Mouse (Mus musculus): ENCODE results near the gene Spint4. TPM values are rescaled to one million over a fixed set of nuclear protein-coding genes. Genes with fewer than 3 reads are reported as not detected.

The Spint4 gene
- polyA plus RNA-seq, 1 experiment from 2014 or later, result not detected

Other genes with a start within 250 kb of the Spint4 start
- 36.4 and 40.3 TPM in 2 replicates for gene Sys1, start 241.5 kb upstream of the Spint4 start, polyA plus RNA-seq (2016; fragmentation: Nextera tagmentation; extraction: Ambion mirVana)
- 11.8 and 16.9 TPM in 2 replicates for gene Gm20458, start 237.5 kb upstream of the Spint4 start, polyA plus RNA-seq (2016; fragmentation: Nextera tagmentation; extraction: Ambion mirVana)
- 0.19 TPM in 1 of 2 replicates, not detected in the other for gene Trp53tg5, start 224.8 kb upstream of the Spint4 start, polyA plus RNA-seq (2016; fragmentation: Nextera tagmentation; extraction: Ambion mirVana)
- gene Dbndd2, start 212.4 kb upstream of the Spint4 start, polyA plus RNA-seq (2016; fragmentation: Nextera tagmentation; extraction: Ambion mirVana), result 7.3 and 11.3 TPM in 2 replicates
- gene Pigt, start 201.0 kb upstream of the Spint4 start, polyA plus RNA-seq (2016; fragmentation: Nextera tagmentation; extraction: Ambion mirVana), result 53.4 and 54.3 TPM in 2 replicates
- gene Wfdc2, start 136.1 kb upstream of the Spint4 start, polyA plus RNA-seq (2016; fragmentation: Nextera tagmentation; extraction: Ambion mirVana), result 3.1 and 3.3 TPM in 2 replicates
- not detected in 2 replicates for gene Spint3, start 125.0 kb upstream of the Spint4 start, polyA plus RNA-seq (2016; fragmentation: Nextera tagmentation; extraction: Ambion mirVana)
- 0.29 and 0.32 TPM in 2 replicates for gene Wfdc6a, start 113.1 kb upstream of the Spint4 start, polyA plus RNA-seq (2016; fragmentation: Nextera tagmentation; extraction: Ambion mirVana)
- not detected in 2 replicates for gene Eppin, start 104.9 kb upstream of the Spint4 start, polyA plus RNA-seq (2016; fragmentation: Nextera tagmentation; extraction: Ambion mirVana)
- not detected in 2 replicates for gene Wfdc6b, start 85.0 kb upstream of the Spint4 start, polyA plus RNA-seq (2016; fragmentation: Nextera tagmentation; extraction: Ambion mirVana)
- gene Wfdc8, start 84.9 kb upstream of the Spint4 start, polyA plus RNA-seq (2016; fragmentation: Nextera tagmentation; extraction: Ambion mirVana), result not detected in 2 replicates
- not detected in 2 replicates for gene Wfdc16, start 59.7 kb upstream of the Spint4 start, polyA plus RNA-seq (2016; fragmentation: Nextera tagmentation; extraction: Ambion mirVana)
- not detected in 2 replicates for gene Wfdc10, start 42.5 kb upstream of the Spint4 start, polyA plus RNA-seq (2016; fragmentation: Nextera tagmentation; extraction: Ambion mirVana)
- not detected in 2 replicates for gene Wfdc9, start 41.9 kb upstream of the Spint4 start, polyA plus RNA-seq (2016; fragmentation: Nextera tagmentation; extraction: Ambion mirVana)
- not detected in 2 replicates for gene Wfdc11, start 24.4 kb upstream of the Spint4 start, polyA plus RNA-seq (2016; fragmentation: Nextera tagmentation; extraction: Ambion mirVana)
- gene Wfdc13, start 13.4 kb upstream of the Spint4 start, polyA plus RNA-seq (2016; fragmentation: Nextera tagmentation; extraction: Ambion mirVana), result not detected in 2 replicates
- not detected in 2 replicates for gene Spint5, start 16.8 kb downstream of the Spint4 start, polyA plus RNA-seq (2016; fragmentation: Nextera tagmentation; extraction: Ambion mirVana)
- 0.32 and 0.71 TPM in 2 replicates for gene Wfdc3, start 47.4 kb downstream of the Spint4 start, polyA plus RNA-seq (2016; fragmentation: Nextera tagmentation; extraction: Ambion mirVana)
- gene Dnttip1, start 47.5 kb downstream of the Spint4 start, polyA plus RNA-seq (2016; fragmentation: Nextera tagmentation; extraction: Ambion mirVana), result 62.9 and 71.0 TPM in 2 replicates
- 455 and 459 TPM in 2 replicates for gene Ube2c, start 71.4 kb downstream of the Spint4 start, polyA plus RNA-seq (2016; fragmentation: Nextera tagmentation; extraction: Ambion mirVana)
- gene Tnnc2, start 81.5 kb downstream of the Spint4 start, polyA plus RNA-seq (2016; fragmentation: Nextera tagmentation; extraction: Ambion mirVana), result 0.36 and 1.6 TPM in 2 replicates
- 30.8 and 31.7 TPM in 2 replicates for gene Snx21, start 87.3 kb downstream of the Spint4 start, polyA plus RNA-seq (2016; fragmentation: Nextera tagmentation; extraction: Ambion mirVana)
- 14.9 and 16.1 TPM in 2 replicates for gene Acot8, start 106.4 kb downstream of the Spint4 start, polyA plus RNA-seq (2016; fragmentation: Nextera tagmentation; extraction: Ambion mirVana)
- 5.4 and 6.7 TPM in 2 replicates for gene Zswim3, start 106.6 kb downstream of the Spint4 start, polyA plus RNA-seq (2016; fragmentation: Nextera tagmentation; extraction: Ambion mirVana)
- 9.8 and 10.1 TPM in 2 replicates for gene Zswim1, start 124.2 kb downstream of the Spint4 start, polyA plus RNA-seq (2016; fragmentation: Nextera tagmentation; extraction: Ambion mirVana)
- gene Spata25, start 130.0 kb downstream of the Spint4 start, polyA plus RNA-seq (2016; fragmentation: Nextera tagmentation; extraction: Ambion mirVana), result not detected in 2 replicates
- gene Ctsa, start 134.4 kb downstream of the Spint4 start, polyA plus RNA-seq (2016; fragmentation: Nextera tagmentation; extraction: Ambion mirVana), result 169 and 175 TPM in 2 replicates
- gene Neurl2, start 135.0 kb downstream of the Spint4 start, polyA plus RNA-seq (2016; fragmentation: Nextera tagmentation; extraction: Ambion mirVana), result 45.0 and 45.5 TPM in 2 replicates
- 9.7 and 9.9 TPM in 2 replicates for gene Pltp, start 159.2 kb downstream of the Spint4 start, polyA plus RNA-seq (2016; fragmentation: Nextera tagmentation; extraction: Ambion mirVana)
- 52.1 and 53.1 TPM in 2 replicates for gene Pcif1, start 180.8 kb downstream of the Spint4 start, polyA plus RNA-seq (2016; fragmentation: Nextera tagmentation; extraction: Ambion mirVana)
- 11.4 and 12.2 TPM in 2 replicates for gene Zfp335, start 213.3 kb downstream of the Spint4 start, polyA plus RNA-seq (2016; fragmentation: Nextera tagmentation; extraction: Ambion mirVana)
- gene Mmp9, start 242.3 kb downstream of the Spint4 start, polyA plus RNA-seq (2016; fragmentation: Nextera tagmentation; extraction: Ambion mirVana), result 0.42 TPM in 2 replicates

All from heart, embryonic 12.5 days (tissue).